Mouse (Mus musculus): Measurements from ENCODE around the gene Slc44a3.

Gene Slc44a3

GRCm38 (mm10) chr3:121492026-121492425, 40.2 kb downstream of the Slc44a3 start:
- no peak for DNase-seq

DNA sequence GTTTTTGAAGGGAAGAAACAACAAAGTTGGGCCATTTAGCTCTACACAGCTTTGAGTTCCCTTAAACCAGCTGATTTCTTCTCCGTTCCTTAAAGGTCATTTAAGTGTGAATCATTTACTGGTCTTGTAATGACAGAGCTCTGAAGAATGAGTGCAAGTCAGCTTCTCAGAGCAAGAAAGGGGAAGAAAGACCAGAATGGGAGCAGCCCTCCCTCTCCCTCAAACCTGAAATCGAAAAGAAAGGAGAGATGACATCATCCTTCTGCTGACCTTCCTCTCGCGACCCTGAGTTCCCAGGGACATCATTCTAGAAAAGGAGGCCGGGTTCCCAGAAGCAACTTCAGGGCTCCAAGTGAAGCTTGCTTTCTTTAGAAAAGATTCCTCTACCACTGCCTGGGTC, 41.3 kb downstream of the Slc44a3 start:
- DNase-seq: no peak

- no peak for DNase-seq
Observed at GRCm38 (mm10) chr3:121489462-121490118, 42.6 kb downstream of the Slc44a3 start.

DNA sequence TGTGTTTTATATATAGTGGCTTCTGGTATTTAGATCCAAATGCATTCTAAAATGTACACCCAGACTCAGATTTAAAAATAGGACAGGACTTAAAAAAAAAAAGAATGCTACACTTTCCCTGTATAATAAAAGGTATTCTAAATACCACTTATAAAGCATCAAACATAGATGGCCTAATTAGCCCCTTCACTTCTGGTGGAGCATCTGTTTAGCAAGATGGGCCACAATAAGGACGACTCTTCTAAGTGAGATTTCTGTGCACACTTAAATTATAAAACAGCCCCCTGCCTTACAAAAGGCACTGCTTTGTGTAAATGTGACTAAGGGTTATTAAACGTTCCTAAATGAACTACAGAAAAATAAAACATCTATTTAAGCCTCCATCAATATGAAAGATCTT, 47.0 kb downstream of the Slc44a3 start:
- DNase-seq: no peak

DNA sequence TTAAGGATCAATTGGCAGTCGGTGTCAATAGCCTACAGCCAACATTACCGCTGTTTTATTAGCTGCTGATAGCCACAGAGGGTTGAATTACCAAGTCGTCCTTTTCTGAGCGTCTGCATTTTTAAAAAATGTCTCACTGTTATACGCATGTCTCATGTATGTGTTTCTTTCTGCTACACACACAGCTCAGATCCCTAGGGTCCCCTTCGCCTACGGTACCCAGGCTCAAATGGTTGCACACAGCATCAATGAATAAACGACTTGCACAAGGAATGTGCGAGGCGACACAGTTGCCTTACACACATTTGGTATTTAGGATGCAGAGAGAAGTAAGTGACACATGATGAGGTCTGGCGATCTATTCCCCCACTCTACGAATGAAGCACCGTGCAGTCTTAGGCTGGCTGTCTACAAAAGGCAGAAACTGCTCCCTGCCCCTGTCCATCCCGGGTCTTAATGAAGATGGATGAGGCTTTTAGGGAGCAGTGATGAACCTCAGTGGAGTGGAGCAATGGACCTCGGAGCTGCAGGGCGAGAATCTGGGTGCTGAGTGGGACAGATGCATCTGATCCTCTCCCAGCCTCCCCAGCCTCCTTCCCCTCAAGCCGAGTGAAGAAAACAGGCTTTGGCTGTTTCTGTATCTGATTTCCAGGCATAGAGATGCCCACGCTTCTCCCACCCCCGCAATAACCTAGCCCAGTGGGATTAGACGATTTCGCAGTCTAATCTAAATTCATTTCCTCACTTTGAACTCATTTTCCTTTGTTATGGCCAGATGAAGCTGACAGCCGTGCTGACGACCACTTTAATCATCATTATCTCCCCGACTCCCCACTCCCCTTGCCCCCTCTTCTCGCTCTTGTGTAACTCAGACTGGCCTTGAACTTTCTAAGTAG, 48.7 kb downstream of the Slc44a3 start:
- DNase-seq: no peak

DNA sequence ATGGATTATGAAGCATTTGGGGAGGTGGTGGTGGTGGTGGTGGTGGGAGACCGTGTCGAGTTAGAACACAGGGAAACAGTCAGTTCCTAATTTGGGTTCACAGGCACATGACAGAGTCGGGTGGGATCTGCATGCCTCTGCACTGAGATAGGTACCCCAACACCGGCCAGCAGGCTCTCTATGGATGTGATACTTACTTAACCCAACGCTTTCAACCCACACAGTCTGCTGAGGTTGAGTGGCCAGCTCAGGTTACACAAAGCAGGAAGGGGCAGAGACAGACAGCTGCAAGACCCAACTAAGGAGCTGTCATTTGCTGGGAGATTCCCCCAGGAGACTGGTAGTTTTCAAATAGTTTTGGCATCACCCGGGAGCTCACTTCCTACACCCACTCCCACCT, 50.6 kb downstream of the Slc44a3 start:
- no peak for DNase-seq

DNA sequence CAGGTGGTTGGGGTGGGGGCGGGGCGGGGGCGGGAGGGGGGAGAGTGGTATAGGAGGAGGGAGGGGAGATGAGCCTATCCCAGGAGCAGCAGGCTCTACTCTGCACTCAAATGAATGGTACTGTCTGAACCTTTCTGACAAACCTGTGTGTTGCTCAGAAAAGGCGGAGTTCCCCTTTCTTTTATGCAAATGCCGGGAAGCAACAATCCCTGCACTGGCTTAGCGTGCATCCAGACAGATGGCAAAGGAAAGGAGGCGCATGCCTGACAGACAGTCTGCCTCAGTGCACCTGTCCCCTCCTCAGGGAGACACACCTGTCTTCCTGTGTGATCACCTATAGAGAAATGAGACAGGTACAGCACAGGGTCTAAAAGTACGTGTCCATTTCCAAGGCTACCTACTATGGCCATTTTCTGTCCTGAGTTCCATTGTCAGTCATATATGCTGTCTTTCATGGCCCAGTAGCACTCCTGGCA, 51.2 kb downstream of the Slc44a3 start:
- no peak for DNase-seq

DNA sequence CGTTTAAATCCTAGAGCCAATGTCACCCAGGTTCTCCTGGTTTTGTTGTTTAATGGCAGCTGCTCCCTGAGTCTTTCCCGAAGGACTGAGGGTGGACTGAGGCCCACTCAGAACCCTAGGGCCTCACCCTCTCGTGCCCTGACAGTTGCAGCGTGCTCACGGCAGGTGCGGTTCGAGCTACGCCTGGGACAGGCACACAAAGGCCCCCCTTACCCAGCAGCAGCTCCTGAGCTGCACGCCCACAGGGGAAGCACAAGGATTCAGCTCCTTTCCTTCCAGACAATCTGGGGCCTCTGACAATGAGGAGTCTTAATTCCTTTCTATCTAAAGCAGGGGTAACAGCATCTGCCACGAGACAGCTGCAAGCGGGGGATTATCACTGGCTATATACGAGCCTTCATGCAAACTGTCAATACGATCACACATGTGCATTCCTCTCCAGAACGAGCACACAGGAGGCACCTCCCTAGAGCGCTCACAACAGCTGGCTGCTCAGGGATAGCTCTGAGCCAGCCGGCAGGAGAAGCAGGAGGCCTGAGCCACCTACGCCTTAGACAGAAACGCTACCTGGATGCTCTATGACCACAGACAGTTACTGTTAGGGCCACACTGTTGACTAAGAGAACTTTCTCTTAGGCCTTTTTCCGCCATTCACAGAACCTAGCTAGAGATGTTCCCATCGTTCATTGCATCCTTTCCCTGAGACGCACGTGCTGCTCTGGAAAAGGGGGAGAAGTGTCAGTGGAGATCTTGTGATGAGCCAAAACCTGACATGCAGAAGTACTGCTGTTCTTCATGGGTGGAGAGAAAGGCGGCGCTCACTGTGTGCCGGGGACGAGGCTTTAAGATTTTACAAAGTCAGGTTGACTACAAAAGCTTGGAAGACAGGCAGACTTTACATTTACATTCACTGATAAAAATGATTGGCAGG, 51.9 kb downstream of the Slc44a3 start:
- DNase-seq: no peak

DNA sequence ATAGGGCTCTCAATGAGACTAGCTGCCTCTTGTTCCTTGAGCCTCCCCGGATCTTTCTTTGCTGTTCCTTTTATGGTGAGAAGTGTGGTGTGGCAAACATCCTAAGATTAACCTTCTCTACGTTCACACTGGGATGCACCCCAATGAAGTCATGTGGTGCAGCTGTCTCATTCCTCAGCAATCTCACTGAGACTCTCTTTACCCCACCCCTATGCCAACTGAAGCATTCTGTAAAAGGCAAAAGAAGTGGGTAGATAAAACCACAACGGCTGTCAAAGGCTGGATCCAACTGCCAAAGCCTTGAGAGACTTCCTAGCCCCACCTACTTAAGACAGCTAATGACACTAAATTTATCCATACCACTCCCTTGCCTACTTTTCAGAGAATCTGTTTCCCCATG, 57.5 kb downstream of the Slc44a3 start:
- DNase-seq: no peak

GRCm38 (mm10) chr3:121471703-121472102, 60.5 kb downstream of the Slc44a3 start:
- peak; percentile 36 for DNase-seq

GRCm38 (mm10) chr3:121469185-121469975, 62.8 kb downstream of the Slc44a3 start:
- peak; percentile 79 for DNase-seq

DNA sequence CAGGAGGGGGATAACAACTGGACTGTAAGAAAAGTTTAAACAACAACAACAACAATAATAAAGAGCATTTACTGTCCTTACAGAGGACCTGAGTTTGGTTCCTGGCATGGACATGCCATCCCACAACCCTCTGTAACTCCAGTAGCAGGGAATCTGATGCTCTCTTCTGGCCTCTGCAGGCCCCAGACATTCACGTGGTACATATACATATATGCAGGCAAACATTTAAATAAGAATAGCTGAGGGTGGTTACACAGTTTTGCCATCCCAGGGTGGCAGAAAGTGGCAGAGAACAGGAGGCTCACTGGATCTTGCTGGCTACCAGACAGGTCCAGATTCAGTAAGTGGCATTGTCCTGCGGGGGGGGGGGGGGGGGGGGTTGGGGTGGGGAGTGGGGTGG, 64.1 kb downstream of the Slc44a3 start:
- DNase-seq: no peak

DNA sequence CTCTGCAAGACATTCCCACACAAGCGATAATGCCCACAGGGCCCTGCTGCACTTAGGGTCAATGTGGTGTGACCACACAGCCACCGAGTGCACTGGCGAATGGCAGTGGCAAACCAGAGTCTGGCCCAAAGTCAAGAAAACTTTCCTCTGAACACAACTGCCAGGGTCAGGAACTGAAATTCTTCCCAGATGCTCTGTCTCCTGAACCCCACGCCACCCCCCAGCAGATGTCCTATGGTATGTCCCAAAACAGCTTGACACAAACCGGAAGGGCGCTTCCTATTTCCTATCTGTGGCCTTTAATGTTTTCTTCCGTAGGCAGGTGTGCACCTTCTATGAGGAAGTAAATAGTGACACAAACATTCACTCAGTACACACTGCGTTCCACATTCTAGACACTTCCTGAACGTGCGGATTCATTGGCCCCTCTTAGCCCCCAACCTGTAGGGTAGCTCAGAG, 65.1 kb downstream of the Slc44a3 start:
- DNase-seq: peak; percentile 32

GRCm38 (mm10) chr3:121465795-121466194, 66.4 kb downstream of the Slc44a3 start:
- DNase-seq: no peak

DNA sequence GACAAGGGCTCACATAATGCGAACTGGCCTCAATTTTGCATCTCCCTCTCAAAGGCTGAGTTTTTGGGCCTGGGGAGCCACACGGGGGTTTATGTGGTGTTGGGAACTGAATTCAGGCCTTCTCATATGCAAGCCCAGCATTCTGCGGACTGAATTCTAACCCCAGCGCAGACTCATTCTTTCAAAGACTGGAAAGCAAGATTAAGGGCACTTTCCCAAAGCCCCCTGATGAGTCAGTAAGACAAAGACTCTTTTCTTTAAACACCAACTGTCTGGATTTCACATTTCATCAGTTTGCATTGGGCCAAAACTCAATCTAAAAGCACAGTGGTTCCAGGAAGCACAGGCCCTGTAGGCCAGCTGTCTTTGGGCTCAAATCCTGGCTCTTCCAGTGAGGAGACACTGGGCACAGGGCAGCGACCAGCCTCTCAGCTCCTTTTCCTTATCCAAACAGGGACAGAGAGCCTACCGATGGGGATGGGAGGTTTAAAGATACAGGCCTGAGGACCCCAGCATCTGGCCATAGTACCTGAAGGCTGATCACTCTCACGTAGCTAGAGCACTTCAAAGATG, 67.4 kb downstream of the Slc44a3 start:
- no peak for DNase-seq

GRCm38 (mm10) chr3:121462782-121463181, 69.4 kb downstream of the Slc44a3 start:
- DNase-seq: no peak

DNA sequence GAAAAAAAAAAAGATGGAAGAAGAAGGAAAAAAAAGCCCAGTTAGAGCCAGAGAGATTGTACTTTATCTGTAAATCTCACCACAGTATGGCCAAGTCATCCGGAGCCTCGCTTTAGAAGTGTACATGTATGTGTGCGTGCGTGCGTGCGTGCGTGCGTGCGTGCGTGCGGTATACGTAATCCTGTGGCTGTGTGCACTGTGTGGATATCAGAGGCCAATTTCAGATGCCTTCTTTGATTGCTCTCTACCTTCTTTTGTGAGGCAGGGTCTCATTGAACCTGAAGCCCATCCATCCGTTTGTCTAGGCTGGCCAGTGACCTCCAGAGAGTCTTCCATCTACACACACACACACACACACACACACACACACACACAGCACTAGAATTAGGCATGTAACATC, 70.7 kb downstream of the Slc44a3 start:
- DNase-seq: no peak

- DNase-seq: no peak
Observed at GRCm38 (mm10) chr3:121460473-121461193, 71.6 kb downstream of the Slc44a3 start.

DNA sequence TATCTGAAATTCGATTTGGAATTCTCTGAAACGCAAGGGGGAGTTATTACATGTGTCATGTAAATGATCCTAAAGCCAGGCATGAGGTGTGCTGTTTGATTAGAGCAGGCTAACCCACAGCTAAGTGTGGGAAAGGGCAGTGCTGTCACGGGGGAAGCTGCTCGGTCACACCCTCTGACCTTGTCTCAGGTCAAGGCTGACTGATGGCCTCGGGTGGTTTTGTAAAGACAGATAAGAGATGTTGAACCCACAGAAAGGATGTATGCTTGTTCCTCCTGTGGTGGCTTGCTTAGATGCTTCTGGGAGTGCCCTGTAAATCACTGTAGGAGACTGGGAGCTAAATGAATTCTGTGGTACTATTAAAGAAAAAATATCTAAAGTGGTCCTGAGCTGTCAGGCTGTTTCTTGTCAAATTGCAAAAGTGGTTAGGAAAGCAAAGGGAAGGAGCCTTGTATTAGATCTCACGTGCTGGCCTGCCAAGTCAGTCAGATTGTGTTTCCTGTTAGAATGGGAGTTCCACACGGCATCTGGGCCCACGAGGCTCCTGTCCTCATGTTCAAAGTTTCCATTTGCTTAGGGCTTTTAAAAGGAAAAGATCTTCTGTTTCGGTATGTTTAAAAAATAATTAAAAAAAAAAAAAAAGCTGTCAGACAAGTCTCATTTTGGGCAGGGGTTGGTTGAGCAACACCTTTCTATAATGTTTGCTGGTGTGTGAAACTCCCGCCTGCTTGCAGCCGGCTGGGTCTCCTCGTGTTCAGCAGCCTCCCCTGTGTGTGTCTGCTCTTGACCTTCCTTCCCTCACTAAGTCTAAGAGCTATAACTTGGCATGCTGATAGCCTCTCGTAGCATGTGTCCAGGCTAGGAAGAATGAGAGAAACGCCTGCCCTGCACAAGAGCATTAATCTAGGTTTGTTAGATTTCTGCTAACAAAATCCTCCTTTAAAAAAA, 73.4 kb downstream of the Slc44a3 start:
- DNase-seq: no peak

DNA sequence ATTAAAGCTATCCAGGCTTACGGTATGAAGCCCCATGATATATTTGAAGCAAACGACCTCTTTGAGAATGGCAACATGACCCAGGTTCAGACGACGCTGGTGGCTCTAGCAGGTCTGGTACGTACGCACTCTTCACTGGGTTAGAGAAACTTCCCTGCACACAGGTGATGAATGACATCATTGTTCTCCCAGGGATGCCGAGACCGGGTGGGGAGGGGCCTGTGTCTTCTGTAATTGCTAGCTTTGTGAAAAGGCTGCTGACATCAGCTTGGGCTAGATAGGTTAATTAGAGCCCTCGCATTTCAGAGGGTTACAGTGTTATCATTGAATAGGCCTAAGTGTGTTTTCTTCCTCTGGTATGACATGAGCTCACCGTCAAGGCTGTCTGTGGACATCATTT, 80.8 kb downstream of the Slc44a3 start:
- DNase-seq: no peak
